Mouse (Mus musculus): ENCODE measurements around the gene Fam171b.
A peak's percentile ranks its signal among the peaks of the same experiment; 100 is the strongest.

Fam171b gene

GRCm38 (mm10) chr2:83812483-83813272 is at the start of gene Fam171b:
TSS of gene Fam171b (plus strand) at chr2:83812636.
- peak; percentile 80 to 86 for DNase-seq

DNA sequence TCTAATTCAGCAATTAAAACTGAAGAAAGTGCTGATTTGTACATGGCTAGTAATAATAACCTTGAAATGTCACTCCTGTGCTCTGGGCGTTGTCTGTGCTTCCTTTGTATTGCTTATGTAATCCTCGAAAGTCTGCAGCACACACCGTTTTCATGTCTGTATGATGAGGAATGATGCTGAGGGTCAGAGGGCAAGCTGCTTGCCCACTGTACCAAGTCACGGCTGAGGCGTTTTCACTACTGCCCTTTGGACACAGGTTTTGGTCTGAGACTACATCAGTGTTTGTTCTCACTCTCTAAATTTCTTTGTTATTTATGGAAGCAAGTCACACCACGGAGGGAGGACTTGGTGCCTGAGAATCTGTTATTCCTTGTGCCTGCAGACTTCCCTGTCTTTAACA is 46.4 kb upstream of the Fam171b start:
- DNase-seq = peak in 1 of 2 experiments; percentile 34

DNA sequence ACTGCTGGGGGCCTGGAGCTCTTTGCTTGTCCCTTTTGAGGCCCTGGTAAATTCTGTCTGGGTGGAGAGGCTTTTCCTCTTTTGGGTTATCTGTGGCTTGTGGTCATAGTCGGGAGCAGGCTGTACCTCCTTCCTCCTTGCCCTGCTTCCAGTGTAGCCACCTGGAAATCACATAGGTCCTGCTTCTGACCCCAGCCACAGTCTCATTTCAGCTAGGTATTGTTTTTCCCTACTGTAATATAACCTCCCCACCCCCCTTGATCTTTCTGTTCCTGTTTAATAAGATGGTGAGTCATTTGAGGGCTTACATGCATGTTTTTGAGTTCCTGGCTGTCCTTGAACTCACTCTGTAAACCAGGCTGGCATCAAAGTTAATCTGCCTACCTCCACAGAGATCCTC is 45.6 kb upstream of the Fam171b start:
- DNase-seq = no peak

- DNase-seq = no peak
Observed at GRCm38 (mm10) chr2:83768311-83769047, 44.0 kb upstream of the Fam171b start.

GRCm38 (mm10) chr2:83771155-83771812 is 41.2 kb upstream of the Fam171b start:
- peak; percentile 65 to 76 for DNase-seq

- no peak for DNase-seq
Observed at GRCm38 (mm10) chr2:83791330-83792073, 20.9 kb upstream of the Fam171b start.

DNA sequence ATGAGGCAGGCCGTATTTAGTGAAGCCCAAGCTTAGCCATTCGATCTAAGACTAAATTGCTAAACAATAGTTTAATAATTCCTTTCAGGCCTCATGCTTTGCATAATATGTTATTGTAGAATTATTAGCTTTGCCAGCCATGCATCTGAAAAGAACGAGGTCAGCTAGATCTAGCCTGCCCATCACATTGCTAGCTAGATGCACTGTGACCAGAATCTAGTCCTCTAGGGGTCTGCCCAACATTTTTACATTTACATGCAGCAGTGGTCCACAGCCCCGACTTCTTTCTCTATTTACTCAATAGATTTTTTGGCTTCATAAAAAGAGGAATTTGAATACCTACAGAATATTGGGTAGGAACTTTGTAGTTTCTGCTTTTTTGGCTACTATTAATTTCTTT is 20.3 kb upstream of the Fam171b start:
- no peak for DNase-seq

- no peak for DNase-seq
Observed at GRCm38 (mm10) chr2:83795766-83796165, 16.7 kb upstream of the Fam171b start.

DNA sequence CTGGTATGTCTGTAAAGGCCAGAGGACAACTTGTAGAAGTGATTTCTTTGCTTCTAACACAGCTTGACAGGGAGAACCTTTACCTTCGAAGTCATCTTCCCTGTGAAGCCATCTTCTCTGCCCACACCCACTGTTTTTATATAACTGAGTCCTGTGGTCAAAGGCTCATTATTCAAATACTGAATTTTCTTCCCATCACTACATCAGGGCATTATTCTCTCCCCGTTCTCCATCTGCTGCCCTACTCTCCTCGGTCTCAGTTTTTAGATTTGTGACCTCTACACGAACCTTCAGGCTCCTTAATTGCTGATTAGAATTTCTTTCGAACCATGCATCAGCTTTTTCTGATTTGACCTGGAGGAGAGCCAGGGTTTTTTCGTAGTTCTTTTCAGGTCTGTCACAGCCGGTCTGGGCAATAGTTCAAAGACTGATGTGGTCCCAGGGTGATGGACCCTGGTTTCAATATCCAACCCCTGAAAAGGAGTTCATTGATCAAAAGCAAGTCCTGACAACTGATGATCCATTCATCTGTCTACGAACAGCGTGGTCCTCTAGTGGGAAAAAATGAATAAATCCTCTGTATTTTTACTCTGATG is 14.4 kb upstream of the Fam171b start:
- DNase-seq = no peak

DNA sequence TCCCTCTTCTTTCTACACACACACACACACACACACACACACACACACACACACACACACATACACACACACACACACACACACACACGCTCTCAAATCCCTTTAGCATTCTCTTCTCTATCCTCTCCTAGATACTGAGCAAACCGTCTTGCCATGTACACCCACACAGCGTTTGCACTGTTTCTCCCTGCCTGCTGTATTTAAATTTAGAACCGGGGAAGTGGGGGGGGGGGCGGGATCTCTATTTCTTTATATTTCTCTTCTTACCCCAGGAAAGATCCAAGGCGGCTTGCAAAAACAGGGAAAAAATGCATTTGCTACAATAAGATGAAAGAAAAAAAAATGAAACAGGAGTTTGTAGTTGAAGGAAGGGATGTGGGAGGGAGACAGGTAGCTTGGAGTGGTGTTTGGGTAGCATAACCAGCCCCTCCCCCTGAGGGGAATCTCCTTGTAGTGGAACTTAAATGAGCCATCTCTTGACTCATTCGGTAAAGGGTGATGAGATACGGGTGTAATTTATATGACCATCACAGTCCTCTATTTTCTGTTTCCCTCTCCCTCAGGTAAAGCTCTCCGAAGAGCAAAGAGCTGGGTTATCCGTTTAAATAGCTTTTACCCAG is 947 bp downstream of the Fam171b start:
- peak; percentile 5 to 17 for DNase-seq

DNA sequence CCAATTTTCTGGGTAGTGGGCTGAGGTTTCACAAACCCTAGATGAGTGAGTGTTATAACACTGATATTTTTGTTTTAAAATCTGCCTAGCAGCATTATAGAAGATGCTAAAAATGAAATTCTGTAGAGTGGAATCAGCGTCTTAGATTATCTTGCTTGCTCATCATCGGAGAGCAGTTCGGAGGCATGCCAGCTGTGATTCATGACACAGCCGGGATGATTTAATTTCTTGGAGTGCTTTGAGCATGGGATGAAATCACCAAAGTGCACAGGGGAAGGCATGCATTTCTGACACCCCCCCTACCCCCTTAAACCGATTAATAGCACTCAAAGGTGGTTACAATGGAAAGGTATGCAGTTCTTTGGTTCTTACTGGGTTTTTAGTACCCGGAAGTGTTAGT is 1.6 kb downstream of the Fam171b start:
- DNase-seq = peak in 1 of 2 experiments; percentile 10

DNA sequence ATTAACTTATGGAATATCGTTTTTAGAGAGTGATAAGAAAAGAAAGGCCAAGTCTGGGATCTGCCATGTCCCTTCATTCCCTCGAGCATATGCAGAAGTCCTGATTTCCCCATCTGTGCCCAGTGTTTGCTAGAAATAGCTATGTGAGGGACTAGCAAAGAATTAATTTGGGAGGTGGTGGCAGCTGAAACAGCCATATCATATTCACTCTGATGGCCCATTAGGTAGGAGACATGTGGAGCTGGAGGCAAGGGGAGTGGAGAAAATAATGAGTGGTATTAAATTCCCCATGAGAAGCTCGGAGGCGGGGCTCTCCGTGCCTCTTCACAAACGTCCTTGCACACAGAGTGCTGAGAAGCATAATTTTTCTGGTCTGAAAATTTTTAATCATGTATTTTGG is 3.7 kb downstream of the Fam171b start:
- no peak for DNase-seq

DNA sequence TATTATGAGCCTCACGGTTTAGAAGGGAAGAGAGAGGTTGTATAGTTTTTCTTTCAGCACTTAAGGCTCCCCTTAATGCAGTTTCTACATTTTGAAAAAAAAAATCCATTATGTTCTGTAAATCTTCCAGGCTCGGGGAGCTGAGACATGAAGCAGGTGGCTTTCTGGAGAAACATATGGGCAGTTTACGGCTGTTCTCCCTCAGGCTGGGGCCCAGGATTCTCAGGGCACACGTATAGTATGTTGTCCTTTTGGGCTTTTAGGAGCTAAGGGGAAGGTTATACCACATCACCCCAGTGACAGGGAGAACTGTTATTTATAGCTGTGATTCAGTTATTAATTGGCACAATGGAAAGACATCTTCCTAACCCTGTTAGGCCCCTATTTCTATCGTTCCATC is 12.7 kb downstream of the Fam171b start:
- no peak for DNase-seq

- no peak for DNase-seq
Observed at GRCm38 (mm10) chr2:83828895-83829539, 16.6 kb downstream of the Fam171b start.

DNA sequence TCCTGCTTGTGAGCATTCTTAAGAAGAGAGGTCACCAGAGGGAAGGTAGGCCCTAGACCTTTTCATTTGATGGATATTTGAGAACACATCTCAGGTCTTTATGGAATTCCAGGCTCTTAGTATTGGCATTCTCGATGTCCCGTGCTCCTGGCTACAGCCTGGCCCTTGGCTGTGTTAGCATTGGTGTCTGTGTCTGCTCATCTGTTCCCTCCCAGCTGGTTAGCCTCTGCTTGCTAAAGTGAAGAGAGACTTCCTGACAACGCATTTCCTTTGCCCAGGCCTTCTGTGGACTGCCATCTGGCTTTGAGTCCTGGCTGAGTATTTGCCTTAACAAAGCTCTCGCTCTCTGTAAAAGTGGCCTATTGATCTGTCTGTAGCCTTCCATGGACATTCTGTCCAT is 20.5 kb downstream of the Fam171b start:
- DNase-seq = no peak

DNA sequence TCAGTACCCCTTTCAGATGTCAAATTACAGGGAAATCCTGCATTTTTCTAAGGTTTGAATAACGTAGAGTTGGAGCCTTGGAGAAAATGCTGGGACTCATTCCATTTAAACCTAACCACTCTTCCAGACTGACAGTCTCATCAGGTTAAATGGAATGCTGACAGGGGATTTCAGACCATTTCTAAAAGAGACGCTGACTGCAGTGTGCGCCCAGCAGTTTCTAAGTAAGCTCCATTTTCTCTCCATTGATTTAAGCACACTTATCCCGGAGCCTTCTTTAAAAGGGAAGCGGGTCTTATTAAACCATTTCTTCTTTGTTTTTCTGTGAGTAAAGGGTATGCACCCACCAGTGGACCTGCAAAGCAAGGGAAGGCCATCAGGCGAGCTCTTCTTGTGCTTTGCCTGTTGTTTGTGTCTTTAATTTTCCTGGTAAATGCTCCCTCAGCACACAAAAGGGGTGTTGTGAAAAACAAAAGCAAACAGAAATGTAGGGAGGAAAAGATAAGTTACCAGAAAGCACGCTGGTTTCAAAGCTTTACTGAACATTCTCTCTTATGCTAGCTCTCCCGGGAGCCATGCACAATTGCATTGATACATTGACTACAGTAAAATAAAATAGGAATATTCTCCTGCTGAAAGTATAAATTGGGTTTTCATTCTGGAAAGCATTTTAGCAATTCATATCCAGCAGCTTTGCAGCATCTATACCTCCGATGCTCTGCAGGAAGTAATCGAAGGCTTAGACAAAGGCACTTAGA is 23.1 kb downstream of the Fam171b start:
- no peak for DNase-seq

DNA sequence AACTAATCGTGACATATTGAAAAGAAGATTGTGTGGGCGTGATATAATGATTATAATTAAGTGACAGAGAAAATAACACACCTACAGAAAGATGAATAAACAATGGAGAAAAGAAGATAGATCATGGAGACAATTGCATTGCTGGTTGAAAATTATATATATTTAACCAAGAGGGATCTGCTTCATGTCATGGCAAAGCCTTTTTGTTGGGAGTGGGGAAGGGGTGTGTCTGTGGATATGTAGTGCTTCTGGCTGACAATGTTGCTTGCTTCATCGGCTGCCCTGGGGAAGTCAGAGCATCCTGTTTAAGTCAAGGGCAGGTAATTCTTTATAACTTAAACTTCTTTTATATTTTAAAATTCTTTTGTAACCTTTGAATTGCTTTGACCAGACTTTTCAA is 36.1 kb downstream of the Fam171b start:
- no peak for DNase-seq

DNA sequence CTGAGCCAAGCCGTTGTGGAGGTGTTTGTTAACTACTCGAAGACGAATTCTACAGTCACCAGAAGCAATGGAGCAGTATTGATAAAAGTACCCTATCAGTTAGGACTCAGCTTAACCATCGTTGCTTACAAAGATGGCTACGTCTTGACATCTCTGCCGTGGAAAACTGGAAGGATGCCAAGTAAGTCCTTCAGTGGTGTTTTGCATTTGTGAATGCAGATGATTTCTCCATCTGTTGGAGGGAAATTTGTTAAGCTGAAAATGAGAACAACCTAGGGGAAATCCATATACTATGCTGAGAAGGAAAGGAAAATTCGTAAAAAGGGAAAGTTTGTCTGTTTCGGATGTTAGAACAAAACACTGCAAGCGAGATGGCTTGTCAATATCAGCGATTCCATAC is 41.0 kb downstream of the Fam171b start:
- no peak for DNase-seq

DNA sequence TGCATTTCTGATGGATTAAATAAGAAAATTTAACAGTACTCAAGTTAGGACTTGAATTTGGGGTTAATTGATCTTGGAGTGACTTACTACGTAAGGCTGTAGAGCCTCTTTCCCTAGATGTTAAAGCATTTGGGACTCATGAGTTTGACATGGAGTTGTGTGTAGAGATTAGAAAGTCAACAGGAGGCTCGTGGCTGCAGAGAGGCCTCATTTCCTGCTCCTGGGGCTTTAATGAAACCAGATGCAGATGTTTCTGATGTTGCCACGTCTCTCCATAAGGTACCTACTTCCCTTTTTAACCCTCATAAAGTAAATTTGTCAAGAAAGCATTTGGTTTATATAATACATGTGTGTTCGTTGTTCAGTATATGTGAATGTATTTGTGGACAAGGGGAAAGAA is 43.8 kb downstream of the Fam171b start:
- no peak for DNase-seq

DNA sequence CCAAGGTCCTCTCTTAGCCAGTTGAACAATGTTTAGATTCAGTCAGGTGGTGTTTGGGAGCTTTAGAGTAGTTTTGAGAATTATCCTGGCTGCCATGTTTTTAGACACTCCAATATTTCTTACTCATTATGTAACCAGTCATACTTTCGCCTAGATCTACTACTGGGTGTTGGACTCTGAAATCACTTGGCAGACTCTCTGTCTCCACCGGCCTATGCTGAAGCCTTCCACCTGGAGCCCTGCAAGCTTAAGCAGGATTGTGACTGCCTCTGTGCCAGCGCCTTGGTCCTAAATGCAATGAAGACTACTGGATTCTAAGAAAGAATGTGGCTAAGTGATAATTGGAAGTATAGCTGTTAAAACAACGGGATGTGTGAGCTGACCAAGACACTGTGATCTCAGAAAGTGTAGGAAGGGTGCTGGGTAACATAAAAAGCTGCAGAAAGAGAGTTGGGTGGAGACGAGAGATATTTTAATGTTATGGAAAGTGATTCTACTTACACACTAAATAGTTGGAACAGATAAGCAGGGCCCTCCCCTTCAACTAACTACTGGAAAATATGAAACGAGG is 71.5 kb downstream of the Fam171b start:
- no peak for DNase-seq
